Mouse (Mus musculus) retina, adult 2 months (tissue): ENCODE measurements around the gene Kcnq2.

ENCODE experiments used
- DNase-seq: peaks from one replicate; pipeline ENCODE4 v3.0.0-alpha.2; 2012; ENCODE audit warnings: low read depth, low spot score

Gene Kcnq2

GRCm38 (mm10) chr2:181134591-181135445 is at the start of gene Kcnq2:
Gene Kcnq2, minus strand, starts transcription at chr2:181135300.
- DNase-seq, result no peak

GRCm38 (mm10) chr2:181180898-181181297 is 45.8 kb upstream of the Kcnq2 start:
- DNase-seq, result no peak

GRCm38 (mm10) chr2:181178471-181178870 is 43.4 kb upstream of the Kcnq2 start:
- no peak for DNase-seq

- no peak for DNase-seq
Observed at GRCm38 (mm10) chr2:181178015-181178414, 42.9 kb upstream of the Kcnq2 start.

- no peak for DNase-seq
Observed at GRCm38 (mm10) chr2:181174646-181175045, 39.5 kb upstream of the Kcnq2 start.

- DNase-seq, result no peak
Observed at GRCm38 (mm10) chr2:181166469-181166868, 31.4 kb upstream of the Kcnq2 start.

- DNase-seq, result no peak
Observed at GRCm38 (mm10) chr2:181160821-181161220, 25.7 kb upstream of the Kcnq2 start.

GRCm38 (mm10) chr2:181159771-181160170 is 24.7 kb upstream of the Kcnq2 start:
- DNase-seq, result no peak

GRCm38 (mm10) chr2:181159091-181159514 is 24.0 kb upstream of the Kcnq2 start:
- no peak for DNase-seq

GRCm38 (mm10) chr2:181158471-181158870 is 23.4 kb upstream of the Kcnq2 start:
- DNase-seq, result no peak

GRCm38 (mm10) chr2:181157716-181158302 is 22.7 kb upstream of the Kcnq2 start:
- no peak for DNase-seq

- DNase-seq, result no peak
Observed at GRCm38 (mm10) chr2:181157180-181157579, 22.1 kb upstream of the Kcnq2 start.

GRCm38 (mm10) chr2:181156248-181157121 is 21.4 kb upstream of the Kcnq2 start, which contains the start of gene Eef1a2:
Gene Eef1a2, minus strand, starts transcription at chr2:181157014.
- DNase-seq, result no peak

- DNase-seq, result no peak
Observed at GRCm38 (mm10) chr2:181155801-181156200, 20.7 kb upstream of the Kcnq2 start.

- DNase-seq, result no peak
Observed at GRCm38 (mm10) chr2:181154831-181155415, 19.8 kb upstream of the Kcnq2 start.

- DNase-seq, result no peak
Observed at GRCm38 (mm10) chr2:181154361-181154760, 19.3 kb upstream of the Kcnq2 start.

GRCm38 (mm10) chr2:181153837-181154236 is 18.7 kb upstream of the Kcnq2 start:
- DNase-seq, result no peak

- no peak for DNase-seq
Observed at GRCm38 (mm10) chr2:181153131-181153530, 18.0 kb upstream of the Kcnq2 start.

GRCm38 (mm10) chr2:181152701-181153100 is 17.6 kb upstream of the Kcnq2 start:
- no peak for DNase-seq

GRCm38 (mm10) chr2:181150281-181150680 is 15.2 kb upstream of the Kcnq2 start:
- no peak for DNase-seq

- DNase-seq, result no peak
Observed at GRCm38 (mm10) chr2:181148318-181148955, 13.3 kb upstream of the Kcnq2 start.
